Mouse (Mus musculus): Measurements from ENCODE around the gene Rnf222.
A peak's percentile ranks its signal among the peaks of the same experiment; 100 is the strongest.
"Not testable (repeated sequence)": the region's sequence is repeated elsewhere in the genome, so short reads cannot be mapped to it uniquely, and the experiment has no call there.

The Rnf222 gene

DNA sequence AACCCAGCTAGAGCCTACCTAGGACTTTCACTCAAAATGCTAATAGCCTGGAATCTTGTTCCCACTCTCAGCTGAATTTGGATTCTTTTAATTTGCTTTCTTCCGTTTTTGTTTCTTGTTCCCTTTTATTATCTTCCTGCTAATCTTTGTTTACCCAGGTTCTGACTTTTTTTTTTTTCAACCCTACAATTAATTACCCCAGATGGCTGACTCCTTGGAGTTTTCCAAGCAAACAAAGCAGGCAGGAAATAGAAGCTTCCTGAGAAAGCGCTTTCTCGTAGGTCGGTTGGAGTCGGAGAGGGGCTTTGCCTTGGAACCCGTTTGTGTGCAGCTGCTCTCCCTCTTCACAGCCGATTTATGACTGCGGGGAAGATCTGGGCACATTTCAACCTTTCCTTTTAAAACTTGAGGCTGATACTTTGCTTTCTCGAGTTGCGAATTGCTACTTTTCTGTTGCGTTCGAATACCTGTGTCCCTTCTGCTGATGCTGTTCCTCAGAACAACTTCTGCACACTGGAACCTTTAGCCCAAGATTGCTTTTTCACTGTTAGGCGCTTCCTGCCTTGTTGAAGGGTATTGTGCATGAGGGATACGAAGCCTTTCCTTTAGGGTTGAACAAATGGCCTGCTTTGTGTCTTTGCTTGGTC is 23.3 kb downstream of the Rnf222 start:
- no peak for DNase-seq (ENCODE audit: low read depth, low spot score)
- H3K36me3 ChIP-seq (ENCODE audit: control insufficient read depth, insufficient read depth, low read length, poor library complexity, severe bottlenecking): no peaks in the 10 kb centered on the region
- H3K27me3 ChIP-seq (ENCODE audit: control insufficient read depth, insufficient read depth, low read length, poor library complexity, severe bottlenecking): no peaks in the 10 kb centered on the region; the same call in 1 of the 2 replicates

DNA sequence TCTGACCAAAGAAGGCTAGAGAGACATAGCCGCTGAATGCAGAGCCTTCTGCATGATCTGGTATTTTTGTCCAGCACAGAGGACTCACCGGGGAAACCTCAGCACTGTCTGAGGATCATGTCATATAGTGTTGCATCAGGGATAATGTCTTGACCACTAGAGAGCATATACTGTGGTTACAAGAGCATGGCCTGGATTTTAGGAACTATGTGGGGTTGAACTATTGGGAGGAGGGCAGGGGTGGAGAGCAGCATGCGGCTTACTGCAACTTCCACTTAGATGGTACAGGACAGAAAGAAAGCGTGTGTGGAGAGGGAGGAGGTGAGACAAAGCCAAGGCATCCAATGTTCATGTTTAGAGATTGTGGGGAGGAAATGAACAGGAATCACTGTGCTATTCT is 26.2 kb downstream of the Rnf222 start:
- Histone ChIP-seq H3K27me3 (ENCODE audit: control insufficient read depth, insufficient read depth, low read length, poor library complexity, severe bottlenecking) (no peaks in the 10 kb centered on the region; the same call in 1 of the 2 replicates), H3K36me3 (ENCODE audit: control insufficient read depth, insufficient read depth, low read length, poor library complexity, severe bottlenecking) (no peaks in the 10 kb centered on the region)
- no peak for DNase-seq (ENCODE audit: low read depth, low spot score)

DNA sequence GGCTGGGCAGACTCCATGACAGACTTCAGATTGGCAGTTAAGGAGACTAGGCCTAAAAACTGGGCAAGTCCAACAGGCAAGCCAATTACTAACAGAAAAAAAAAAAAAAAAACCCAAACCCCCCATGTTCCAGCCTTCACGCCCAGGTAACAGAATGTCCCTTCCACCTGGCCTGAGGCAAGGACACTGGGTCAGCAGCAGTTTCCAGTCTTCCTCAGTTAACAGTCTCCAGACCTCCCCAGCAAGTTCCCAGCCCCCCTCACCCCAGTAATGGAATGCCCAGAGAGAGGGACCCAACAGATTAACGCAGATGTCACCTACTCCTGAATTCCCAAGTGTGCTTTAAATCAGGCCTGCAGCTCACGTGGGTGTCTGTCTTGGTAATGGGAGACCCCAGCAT is 34.8 kb downstream of the Rnf222 start:
- H3K27me3 ChIP-seq (ENCODE audit: control insufficient read depth, insufficient read depth, low read length, poor library complexity, severe bottlenecking): no peaks in the 10 kb centered on the region; the same call in 1 of the 2 replicates
- no peak for DNase-seq (ENCODE audit: low read depth, low spot score)
- no peaks in the 10 kb centered on the region for H3K36me3 ChIP-seq (ENCODE audit: control insufficient read depth, insufficient read depth, low read length, poor library complexity, severe bottlenecking)

DNA sequence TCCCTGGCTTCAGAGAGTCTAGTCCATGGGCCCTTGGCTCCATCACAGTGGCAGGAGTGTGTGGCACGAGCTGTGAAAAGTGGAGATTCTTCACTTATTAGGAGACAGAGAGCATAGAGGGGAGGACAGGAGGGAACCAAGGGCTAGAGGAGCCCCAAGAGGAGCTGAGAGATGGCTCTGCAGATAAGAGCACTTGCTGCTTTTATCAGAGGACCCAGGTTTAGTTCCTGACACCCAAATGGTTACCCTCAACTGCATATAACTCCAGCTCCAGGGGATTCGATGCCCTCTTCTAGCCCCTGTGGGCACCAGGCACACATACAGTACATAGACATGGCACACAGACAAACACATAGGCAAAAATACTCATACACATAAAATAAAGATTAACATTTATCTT is 36.4 kb downstream of the Rnf222 start:
- no peak for DNase-seq (ENCODE audit: low read depth, low spot score)

DNA sequence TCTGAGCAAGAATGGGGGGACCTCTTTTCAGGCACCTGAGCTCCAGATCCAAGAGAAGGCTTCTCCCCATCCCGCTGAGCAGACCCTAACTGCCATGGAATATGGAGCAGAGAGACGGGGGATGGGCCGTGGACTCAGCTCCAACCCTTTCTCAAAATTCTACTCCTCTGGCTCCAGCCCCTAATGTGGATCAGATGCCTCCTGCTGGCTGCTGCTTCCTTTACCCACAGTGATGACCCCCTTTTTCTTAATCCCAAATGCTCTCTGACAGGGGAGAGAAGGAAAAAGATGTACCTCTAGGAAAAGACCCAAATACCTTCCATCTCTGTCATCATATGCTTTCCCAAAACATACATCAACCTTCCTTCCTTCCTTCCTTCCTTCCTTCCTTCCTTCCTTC is 38.6 kb downstream of the Rnf222 start, which contains the start of gene Odf4:
Gene Odf4, minus strand, starts transcription at position 101 of the 400 bp plus-strand sequence.
- DNase-seq (ENCODE audit: low read depth, low spot score): no peak
- H3K27me3 ChIP-seq (ENCODE audit: control insufficient read depth, insufficient read depth, low read length, poor library complexity, severe bottlenecking): no peaks in the 10 kb centered on the region
- H3K36me3 ChIP-seq (ENCODE audit: control insufficient read depth, insufficient read depth, low read length, poor library complexity, severe bottlenecking): no peaks in the 10 kb centered on the region

More for the DNA sequence above, 36.4 kb downstream of the Rnf222 start:
- Histone ChIP-seq H3K36me3 (ENCODE audit: control insufficient read depth, insufficient read depth, low read length, poor library complexity, severe bottlenecking) (no peaks in the 10 kb centered on the region), H3K27me3 (ENCODE audit: control insufficient read depth, insufficient read depth, low read length, poor library complexity, severe bottlenecking) (no peaks in the 10 kb centered on the region; the same call in 1 of the 2 replicates)

DNA sequence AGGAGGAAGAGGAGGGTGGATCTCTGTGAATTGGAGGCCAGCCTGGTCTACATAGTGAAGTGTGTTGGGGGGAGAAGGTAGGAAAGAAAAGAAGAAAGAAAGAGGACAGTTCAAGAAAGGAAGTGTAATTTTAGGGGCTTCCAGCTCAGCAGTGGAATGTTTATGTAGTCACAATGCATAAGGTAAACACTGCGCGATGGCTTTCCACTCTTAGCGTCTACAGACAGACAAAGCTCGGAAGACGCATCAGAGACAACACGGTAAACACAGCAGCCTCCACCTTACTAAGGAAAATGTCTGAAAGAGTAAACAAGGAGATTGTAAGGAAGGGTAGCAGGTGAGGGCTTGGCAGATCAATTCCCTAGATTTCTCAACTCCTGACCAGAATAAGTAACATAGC is 41.6 kb downstream of the Rnf222 start:
- DNase-seq (ENCODE audit: low read depth, low spot score): no peak
- Histone ChIP-seq H3K27me3 (ENCODE audit: control insufficient read depth, insufficient read depth, low read length, poor library complexity, severe bottlenecking) (no peaks in the 10 kb centered on the region), H3K36me3 (ENCODE audit: control insufficient read depth, insufficient read depth, low read length, poor library complexity, severe bottlenecking) (no peaks in the 10 kb centered on the region)

DNA sequence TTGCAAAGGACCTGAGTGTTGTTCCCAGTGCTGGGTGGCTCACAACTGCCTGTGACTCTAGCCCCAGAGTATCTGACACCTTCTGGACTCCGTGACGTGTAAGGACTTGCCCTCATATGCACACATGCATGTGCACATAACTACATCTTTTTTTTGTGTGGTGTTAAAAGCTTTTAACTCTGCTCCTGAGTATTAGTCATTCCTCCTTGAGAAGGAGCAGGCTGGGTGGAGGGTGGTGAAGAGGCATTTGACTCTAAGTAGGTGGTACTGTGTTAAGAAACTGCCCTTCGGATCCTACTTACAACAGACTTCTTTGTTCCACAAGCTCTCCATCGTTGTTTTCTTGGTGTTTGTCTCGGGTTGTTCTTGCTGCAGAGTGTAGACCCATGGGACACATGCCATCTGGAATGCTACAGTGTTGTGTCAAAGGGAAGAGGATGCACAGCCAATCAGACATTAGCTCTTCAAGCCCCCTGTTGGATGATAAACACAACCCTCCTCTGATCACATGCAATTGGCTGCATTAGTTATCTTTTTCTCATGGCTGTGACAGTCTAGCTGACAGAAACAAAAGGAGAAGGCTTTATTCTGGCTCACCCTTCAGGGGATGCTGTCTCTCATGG is 45.6 kb downstream of the Rnf222 start:
- no peaks in the 10 kb centered on the region for H3K27me3 ChIP-seq (ENCODE audit: control insufficient read depth, insufficient read depth, low read length, poor library complexity, severe bottlenecking)
- no peak for DNase-seq (ENCODE audit: low read depth, low spot score)
- no peaks in the 10 kb centered on the region for H3K36me3 ChIP-seq (ENCODE audit: control insufficient read depth, insufficient read depth, low read length, poor library complexity, severe bottlenecking)

DNA sequence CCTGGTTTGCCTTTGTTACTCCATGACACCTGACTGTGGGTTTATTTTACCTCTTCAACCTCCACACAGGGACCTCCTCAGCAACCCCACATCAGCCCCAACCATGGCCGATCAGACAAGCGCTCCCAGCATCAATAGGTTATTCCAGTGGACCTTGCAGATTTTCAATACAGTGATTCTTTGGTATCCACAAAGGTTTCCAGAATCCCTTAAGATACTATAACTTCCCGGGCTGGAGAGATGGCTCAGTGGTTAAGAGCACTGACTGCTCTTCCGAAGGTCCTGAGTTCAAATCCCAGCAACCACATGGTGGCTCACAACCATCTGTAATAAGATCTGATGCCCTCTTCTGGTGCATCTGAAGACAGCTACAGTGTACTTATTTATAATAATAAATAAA is 48.6 kb downstream of the Rnf222 start:
- H3K36me3 ChIP-seq (ENCODE audit: control insufficient read depth, insufficient read depth, low read length, poor library complexity, severe bottlenecking); DNase-seq (ENCODE audit: low read depth, low spot score); H3K27me3 ChIP-seq (ENCODE audit: control insufficient read depth, insufficient read depth, low read length, poor library complexity, severe bottlenecking): not testable (repeated sequence)

DNA sequence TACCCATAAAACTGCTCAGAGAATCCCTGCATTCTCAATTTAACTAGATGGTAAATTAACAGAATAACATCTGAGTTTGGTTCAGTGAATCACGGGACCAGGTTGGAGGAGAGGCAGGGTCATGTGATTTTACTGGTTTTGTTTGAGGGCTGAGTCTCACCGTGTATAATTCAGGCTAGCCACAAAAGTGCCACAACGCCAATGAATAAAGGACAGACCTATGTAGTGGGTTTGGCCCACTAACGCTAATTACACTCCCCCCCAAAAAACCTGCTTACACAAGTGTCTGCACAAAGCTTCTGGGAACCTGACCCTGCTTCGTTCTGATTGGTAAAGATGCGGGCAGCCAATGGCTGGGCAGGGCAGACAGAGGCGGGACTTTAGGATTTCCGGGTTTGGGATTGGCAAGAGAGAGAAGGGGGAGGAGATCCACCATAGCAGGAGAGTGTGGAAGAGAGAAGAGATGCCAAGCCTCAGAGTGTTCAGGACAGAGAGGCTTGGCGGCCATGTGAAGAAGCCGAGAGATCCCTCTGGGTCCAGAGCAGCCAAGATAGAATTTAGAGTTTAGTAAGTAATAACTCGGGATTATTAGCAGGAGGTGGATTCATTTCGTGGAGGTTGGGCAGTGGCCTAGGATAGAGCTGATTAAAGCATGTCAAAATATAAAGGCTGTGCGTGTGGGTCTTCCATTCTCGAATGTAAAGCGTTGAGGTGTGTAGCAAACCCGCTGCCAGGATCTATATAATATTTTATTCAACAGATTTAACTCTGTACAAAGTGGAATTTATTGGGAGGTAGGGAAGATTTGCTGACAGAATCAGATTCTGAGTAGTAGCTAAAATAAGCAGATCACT is 51.3 kb downstream of the Rnf222 start:
- peak; percentile 85 for DNase-seq (ENCODE audit: low read depth, low spot score)
- Histone ChIP-seq H3K36me3 (ENCODE audit: control insufficient read depth, insufficient read depth, low read length, poor library complexity, severe bottlenecking) (no peaks in the 10 kb centered on the region), H3K27me3 (ENCODE audit: control insufficient read depth, insufficient read depth, low read length, poor library complexity, severe bottlenecking) (no peaks in the 10 kb centered on the region)

DNA sequence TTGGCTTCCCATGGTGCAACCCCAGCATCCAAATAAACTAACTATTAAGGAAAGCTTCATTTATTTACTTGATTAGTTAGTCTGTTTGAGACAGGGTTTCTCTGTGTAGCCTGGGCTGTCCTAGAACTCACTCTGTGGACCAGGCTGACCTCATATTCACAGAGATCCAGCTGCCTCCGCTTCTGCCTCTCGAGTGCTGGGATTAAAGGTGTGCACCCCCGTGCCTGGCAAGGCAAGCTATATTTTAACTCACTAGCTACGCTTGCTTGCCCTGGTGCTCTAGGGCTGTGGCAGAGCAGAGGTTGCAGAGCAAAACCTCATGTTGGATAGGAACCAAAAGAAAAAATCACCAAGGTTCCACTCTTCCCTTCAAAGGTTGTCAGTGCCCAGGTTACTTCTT is 52.2 kb downstream of the Rnf222 start:
- Histone ChIP-seq H3K36me3 (ENCODE audit: control insufficient read depth, insufficient read depth, low read length, poor library complexity, severe bottlenecking) (no peaks in the 10 kb centered on the region), H3K27me3 (ENCODE audit: control insufficient read depth, insufficient read depth, low read length, poor library complexity, severe bottlenecking) (no peaks in the 10 kb centered on the region)
- DNase-seq (ENCODE audit: low read depth, low spot score): no peak

DNA sequence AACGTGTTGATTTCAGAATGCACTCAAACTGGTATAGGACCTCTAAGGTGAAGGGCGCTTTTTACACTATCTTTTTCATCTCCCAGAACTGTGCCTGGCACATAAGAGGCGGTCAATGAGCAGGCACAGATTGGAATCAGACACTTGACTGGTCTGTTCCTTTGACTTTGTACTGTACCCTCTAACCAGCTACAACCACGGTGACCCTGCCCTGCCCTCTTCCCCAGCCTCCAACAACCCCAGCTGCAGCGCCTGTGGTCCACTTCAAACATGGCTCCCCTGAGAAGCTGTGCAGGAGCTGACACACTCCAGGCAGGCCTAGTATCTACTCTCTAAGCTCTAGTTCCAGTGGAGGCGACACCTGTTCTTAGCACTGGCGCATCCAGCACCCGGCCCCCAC is 54.4 kb downstream of the Rnf222 start:
- Histone ChIP-seq H3K36me3 (ENCODE audit: control insufficient read depth, insufficient read depth, low read length, poor library complexity, severe bottlenecking) (no peaks in the 10 kb centered on the region), H3K27me3 (ENCODE audit: control insufficient read depth, insufficient read depth, low read length, poor library complexity, severe bottlenecking) (no peaks in the 10 kb centered on the region)
- DNase-seq (ENCODE audit: low read depth, low spot score): no peak

DNA sequence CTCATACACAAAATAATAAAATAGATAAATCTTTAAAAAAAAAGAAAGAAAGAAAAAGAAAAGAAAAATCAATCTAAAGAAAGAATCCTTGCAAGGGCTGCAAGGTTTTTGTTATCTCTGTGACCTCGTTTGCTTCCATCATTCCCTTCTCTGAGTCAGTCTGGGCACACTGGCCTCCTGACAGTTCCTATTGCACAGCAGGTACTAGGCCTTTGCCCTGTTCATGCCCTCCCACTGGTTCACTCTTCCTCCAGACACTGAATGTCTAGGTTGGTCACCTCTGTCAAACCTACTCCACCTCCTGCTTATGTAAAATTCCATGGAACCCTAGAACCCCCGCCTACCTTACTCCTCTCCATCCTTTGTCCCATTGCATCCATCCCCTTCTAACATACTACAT is 56.9 kb downstream of the Rnf222 start:
- Histone ChIP-seq H3K36me3 (ENCODE audit: control insufficient read depth, insufficient read depth, low read length, poor library complexity, severe bottlenecking) (no peaks in the 10 kb centered on the region), H3K27me3 (ENCODE audit: control insufficient read depth, insufficient read depth, low read length, poor library complexity, severe bottlenecking) (no peaks in the 10 kb centered on the region)
- DNase-seq (ENCODE audit: low read depth, low spot score): no peak

Data from splenic B cell, adult 2 months (primary cell).